Mouse (Mus musculus): ENCODE data around the gene Gm37240. TPM values are rescaled to one million over a fixed set of nuclear protein-coding genes. Genes with fewer than 3 reads are reported as not detected.

The Gm37240 gene
- polyA plus RNA-seq, 1 experiment: 0.77 TPM

- DNase-seq: no peak
- Histone ChIP-seq H3K27ac (ENCODE audit: insufficient read depth, low read length) (no peak overlapping the region), H3K4me3 (replicated peaks; ENCODE audit: insufficient read depth, low read depth, low read length) (no peak overlapping the region), H3K27me3 (ENCODE audit: control insufficient read depth, insufficient read depth, low read length) (no peaks in the 10 kb centered on the region), H3K4me1 (ENCODE audit: control insufficient read depth, insufficient read depth, low read length) (no peaks in the 10 kb centered on the region; the same call in 1 of the 2 replicates)
- WGBS: 73% methylated on average over 8 of the region's 8 CpGs
- TF ChIP-seq POLR2A (IDR thresholded peaks at IDR 0.05; ENCODE audit: borderline replicate concordance, insufficient read depth, low read length) (no peak), CTCF (IDR thresholded peaks at IDR 0.05; ENCODE audit: borderline replicate concordance, insufficient read depth, low read depth, low read length) (no peak)
These were observed 1178.2 kb downstream of the Gm37240 start for GRCm38 (mm10) chr3:84709100-84709499.

- WGBS: 63% methylated on average over 10 of the region's 10 CpGs
These were observed 1178.8 kb downstream of the Gm37240 start for GRCm38 (mm10) chr3:84708469-84708868.

DNA sequence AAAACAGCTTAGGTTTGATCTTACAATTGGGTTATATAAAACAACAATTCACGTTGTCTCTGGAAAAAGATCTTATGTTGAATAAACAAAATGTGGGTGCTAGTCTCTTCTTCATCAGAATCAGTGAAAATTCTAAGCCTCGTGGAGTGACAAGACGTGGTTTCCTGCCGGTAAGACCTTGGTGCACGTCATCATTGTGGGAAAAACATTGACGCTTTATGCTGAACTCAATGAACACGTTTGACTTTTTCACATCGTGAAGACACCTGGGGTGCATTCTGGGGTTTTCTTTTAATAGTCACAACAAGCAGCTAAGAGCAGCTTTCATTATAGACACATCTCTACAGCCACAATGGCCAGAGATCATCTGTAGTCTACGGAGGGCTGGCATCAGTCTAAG, 1182.1 kb downstream of the Gm37240 start:
- no peaks in the 10 kb centered on the region; the same call in 1 of the 2 replicates for H3K4me1 ChIP-seq (ENCODE audit: control insufficient read depth, insufficient read depth, low read length)
- no peak overlapping the region for H3K4me3 ChIP-seq (replicated peaks; ENCODE audit: insufficient read depth, low read depth, low read length)
- H3K27ac ChIP-seq (ENCODE audit: insufficient read depth, low read length): no peak overlapping the region
- TF ChIP-seq POLR2A (IDR thresholded peaks at IDR 0.05; ENCODE audit: borderline replicate concordance, insufficient read depth, low read length): no peak
- TF ChIP-seq CTCF (IDR thresholded peaks at IDR 0.05; ENCODE audit: borderline replicate concordance, insufficient read depth, low read depth, low read length): no peak
- no peak for DNase-seq
- no peaks in the 10 kb centered on the region for H3K27me3 ChIP-seq (ENCODE audit: control insufficient read depth, insufficient read depth, low read length)
- 76% methylated on average over 9 of the region's 9 CpGs for WGBS

More at GRCm38 (mm10) chr3:84708469-84708868, 1178.8 kb downstream of the Gm37240 start:
- DNase-seq: no peak
- H3K27ac ChIP-seq (ENCODE audit: insufficient read depth, low read length): no peak overlapping the region
- no peaks in the 10 kb centered on the region for H3K27me3 ChIP-seq (ENCODE audit: control insufficient read depth, insufficient read depth, low read length)
- H3K4me1 ChIP-seq (ENCODE audit: control insufficient read depth, insufficient read depth, low read length): no peaks in the 10 kb centered on the region; the same call in 1 of the 2 replicates
- H3K4me3 ChIP-seq (replicated peaks; ENCODE audit: insufficient read depth, low read depth, low read length): no peak overlapping the region
- no peak for TF ChIP-seq POLR2A (IDR thresholded peaks at IDR 0.05; ENCODE audit: borderline replicate concordance, insufficient read depth, low read length)
- TF ChIP-seq CTCF (IDR thresholded peaks at IDR 0.05; ENCODE audit: borderline replicate concordance, insufficient read depth, low read depth, low read length): no peak

DNA sequence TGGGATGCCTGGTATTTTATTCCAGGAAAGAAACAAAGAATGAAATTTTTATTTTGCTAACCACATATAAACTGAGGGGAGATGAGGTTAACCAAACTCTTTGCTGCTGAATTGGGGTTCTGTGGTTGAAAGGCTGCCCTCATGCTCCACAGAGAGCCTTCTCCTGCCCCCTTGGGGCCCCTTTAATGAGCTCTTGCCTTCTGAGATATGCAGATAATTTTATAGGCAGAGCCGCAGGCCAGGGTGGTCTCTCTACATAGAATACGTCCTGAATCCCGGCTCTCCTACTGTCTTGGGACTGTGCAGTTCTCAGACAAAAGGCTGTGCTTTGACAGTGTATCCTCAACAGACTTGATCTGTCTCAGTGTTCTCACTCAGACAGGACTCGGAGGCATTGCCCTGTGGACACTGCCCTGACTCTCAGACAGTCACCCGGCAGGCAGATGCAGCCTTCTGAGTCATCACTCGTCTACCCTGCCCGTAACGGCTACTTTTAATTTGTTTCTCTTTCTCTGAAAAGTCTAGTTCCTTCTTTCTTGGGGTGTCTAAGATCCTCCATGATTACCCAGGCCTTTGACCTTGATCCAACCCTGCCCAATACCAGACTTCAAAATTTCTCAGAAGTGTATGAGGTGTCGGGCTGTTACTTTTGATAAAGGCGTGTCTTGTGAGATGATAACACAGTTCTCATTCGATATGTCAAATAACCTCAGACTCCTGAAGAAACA, 1184.1 kb downstream of the Gm37240 start:
- no peaks in the 10 kb centered on the region for H3K27me3 ChIP-seq (ENCODE audit: control insufficient read depth, insufficient read depth, low read length)
- DNase-seq: no peak
- H3K4me1 ChIP-seq (ENCODE audit: control insufficient read depth, insufficient read depth, low read length): no peaks in the 10 kb centered on the region
- no peak overlapping the region for H3K27ac ChIP-seq (ENCODE audit: insufficient read depth, low read length)
- TF ChIP-seq POLR2A (IDR thresholded peaks at IDR 0.05; ENCODE audit: borderline replicate concordance, insufficient read depth, low read length) (no peak), CTCF (IDR thresholded peaks at IDR 0.05; ENCODE audit: borderline replicate concordance, insufficient read depth, low read depth, low read length) (no peak)
- H3K4me3 ChIP-seq (replicated peaks; ENCODE audit: insufficient read depth, low read depth, low read length): no peak overlapping the region
- WGBS: 86% methylated on average over 11 of the region's 11 CpGs

- no peak for DNase-seq
- no peaks in the 10 kb centered on the region for H3K4me1 ChIP-seq (ENCODE audit: control insufficient read depth, insufficient read depth, low read length)
- TF ChIP-seq POLR2A (IDR thresholded peaks at IDR 0.05; ENCODE audit: borderline replicate concordance, insufficient read depth, low read length): no peak
- TF ChIP-seq CTCF (IDR thresholded peaks at IDR 0.05; ENCODE audit: borderline replicate concordance, insufficient read depth, low read depth, low read length): no peak
- H3K27ac ChIP-seq (ENCODE audit: insufficient read depth, low read length): no peak overlapping the region
- no peaks in the 10 kb centered on the region for H3K27me3 ChIP-seq (ENCODE audit: control insufficient read depth, insufficient read depth, low read length)
- no peak overlapping the region for H3K4me3 ChIP-seq (replicated peaks; ENCODE audit: insufficient read depth, low read depth, low read length)
- WGBS: 25% methylated on average over 5 of the region's 5 CpGs
These were observed 1185.4 kb downstream of the Gm37240 start for GRCm38 (mm10) chr3:84701964-84702363.

- Histone ChIP-seq H3K27me3 (ENCODE audit: control insufficient read depth, insufficient read depth, low read length) (no peaks in the 10 kb centered on the region), H3K4me1 (ENCODE audit: control insufficient read depth, insufficient read depth, low read length) (no peaks in the 10 kb centered on the region), H3K27ac (ENCODE audit: insufficient read depth, low read length) (no peak overlapping the region), H3K4me3 (replicated peaks; ENCODE audit: insufficient read depth, low read depth, low read length) (no peak overlapping the region)
- 32% methylated on average over 2 of the region's 2 CpGs for WGBS
- DNase-seq: no peak
- no peak for TF ChIP-seq POLR2A (IDR thresholded peaks at IDR 0.05; ENCODE audit: borderline replicate concordance, insufficient read depth, low read length)
- TF ChIP-seq CTCF (IDR thresholded peaks at IDR 0.05; ENCODE audit: borderline replicate concordance, insufficient read depth, low read depth, low read length): no peak
These were observed 1185.8 kb downstream of the Gm37240 start for GRCm38 (mm10) chr3:84701509-84701908.

DNA sequence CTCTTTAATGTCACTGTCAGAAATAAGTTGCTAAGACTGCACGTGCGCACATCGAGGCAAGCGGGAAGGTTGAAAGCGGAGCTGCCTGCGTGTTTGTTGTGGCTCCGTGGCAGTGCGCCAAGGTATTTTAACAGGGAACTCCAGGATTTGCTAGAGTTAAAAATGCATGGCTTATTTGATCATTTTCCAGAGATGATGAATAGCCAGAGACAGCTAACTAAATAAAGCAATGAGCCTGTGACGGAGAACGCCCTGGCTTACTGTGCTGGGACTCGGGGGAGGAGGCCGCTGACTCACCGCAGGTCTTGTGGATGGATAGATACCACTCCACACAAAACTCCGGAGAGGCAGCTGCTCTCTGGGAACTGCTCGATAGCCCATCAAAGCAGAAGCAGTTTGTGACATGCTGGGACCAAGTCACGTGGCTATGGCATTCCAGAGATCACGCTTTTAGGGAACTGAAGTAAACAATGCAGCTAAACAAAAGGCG, 1190.8 kb downstream of the Gm37240 start:
- 26% methylated on average over 18 of the region's 18 CpGs for WGBS
- H3K4me1 ChIP-seq (ENCODE audit: control insufficient read depth, insufficient read depth, low read length): peaks cover 5% of the 10 kb centered on the region
- TF ChIP-seq CTCF (IDR thresholded peaks at IDR 0.05; ENCODE audit: borderline replicate concordance, insufficient read depth, low read depth, low read length) (no peak), POLR2A (IDR thresholded peaks at IDR 0.05; ENCODE audit: borderline replicate concordance, insufficient read depth, low read length) (no peak)
- no peak overlapping the region for H3K27ac ChIP-seq (ENCODE audit: insufficient read depth, low read length)
- peak in 1 of 2 experiments; percentile 9 for DNase-seq
- no peak overlapping the region for H3K4me3 ChIP-seq (replicated peaks; ENCODE audit: insufficient read depth, low read depth, low read length)
- no peaks in the 10 kb centered on the region for H3K27me3 ChIP-seq (ENCODE audit: control insufficient read depth, insufficient read depth, low read length)

- TF ChIP-seq POLR2A (IDR thresholded peaks at IDR 0.05; ENCODE audit: borderline replicate concordance, insufficient read depth, low read length): no peak
- no peak for TF ChIP-seq CTCF (IDR thresholded peaks at IDR 0.05; ENCODE audit: borderline replicate concordance, insufficient read depth, low read depth, low read length)
- WGBS: 57% methylated on average over 9 of the region's 9 CpGs
These were observed 1191.4 kb downstream of the Gm37240 start for GRCm38 (mm10) chr3:84695867-84696361.

More at GRCm38 (mm10) chr3:84695867-84696361, 1191.4 kb downstream of the Gm37240 start:
- DNase-seq: no peak
- Histone ChIP-seq H3K27me3 (ENCODE audit: control insufficient read depth, insufficient read depth, low read length) (no peaks in the 10 kb centered on the region), H3K27ac (ENCODE audit: insufficient read depth, low read length) (no peak overlapping the region), H3K4me1 (ENCODE audit: control insufficient read depth, insufficient read depth, low read length) (peaks cover 5% of the 10 kb centered on the region), H3K4me3 (replicated peaks; ENCODE audit: insufficient read depth, low read depth, low read length) (no peak overlapping the region)
